Mouse (Mus musculus): ENCODE measurements around the gene Camp. TPM values are rescaled to one million over a fixed set of nuclear protein-coding genes. Genes with fewer than 3 reads are reported as not detected.

The Camp gene
- polyA plus RNA-seq, 1 experiment from 2014 or later, result not detected

DNA sequence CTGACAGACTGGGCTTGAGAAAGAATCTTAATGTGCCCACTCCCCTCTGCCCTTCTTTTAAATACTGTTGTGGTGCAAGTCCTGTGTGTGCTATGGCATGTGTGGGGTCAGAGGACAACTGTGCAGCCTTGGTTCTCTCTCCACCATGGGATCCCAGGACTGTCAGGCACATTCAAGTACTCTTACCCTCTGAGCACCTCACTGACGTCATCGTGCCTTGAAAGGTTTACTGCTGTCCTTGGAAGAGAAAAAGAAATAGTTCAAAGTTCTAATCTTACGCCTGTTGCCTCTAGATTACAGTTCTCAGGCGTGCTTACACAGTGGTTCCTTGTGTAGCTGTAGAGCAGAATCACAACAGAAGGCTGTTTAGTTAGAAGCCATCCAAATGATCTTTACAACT lies 36.8 kb upstream of the Camp start:
- no peak overlapping the region for H3K4me2 ChIP-seq (ENCODE audit: low read length)
- H3K9ac ChIP-seq (replicated peaks; ENCODE audit: low read length), result no peak overlapping the region
- H3K27me3 ChIP-seq (ENCODE audit: control insufficient read depth, insufficient read depth, low read length), result no peaks in the 10 kb centered on the region
- no peak for DNase-seq
- 90% methylated on average over 4 of the region's 4 CpGs for WGBS
- H3K9me3 ChIP-seq (ENCODE audit: control insufficient read depth, low read length), result no peaks in the 10 kb centered on the region
- no peak for ATAC-seq (ENCODE audit: low FRiP score, low TSS enrichment)
- H3K27ac ChIP-seq (replicated peaks; ENCODE audit: low read depth, low read length), result no peak overlapping the region
- H3K4me1 ChIP-seq (ENCODE audit: control insufficient read depth, insufficient read depth, low read length), result no peaks in the 10 kb centered on the region
- no peak overlapping the region for H3K4me3 ChIP-seq (replicated peaks; ENCODE audit: low read depth, low read length)
- peaks cover 98% of the 10 kb centered on the region for H3K36me3 ChIP-seq (ENCODE audit: control insufficient read depth, insufficient read depth, low read length)

DNA sequence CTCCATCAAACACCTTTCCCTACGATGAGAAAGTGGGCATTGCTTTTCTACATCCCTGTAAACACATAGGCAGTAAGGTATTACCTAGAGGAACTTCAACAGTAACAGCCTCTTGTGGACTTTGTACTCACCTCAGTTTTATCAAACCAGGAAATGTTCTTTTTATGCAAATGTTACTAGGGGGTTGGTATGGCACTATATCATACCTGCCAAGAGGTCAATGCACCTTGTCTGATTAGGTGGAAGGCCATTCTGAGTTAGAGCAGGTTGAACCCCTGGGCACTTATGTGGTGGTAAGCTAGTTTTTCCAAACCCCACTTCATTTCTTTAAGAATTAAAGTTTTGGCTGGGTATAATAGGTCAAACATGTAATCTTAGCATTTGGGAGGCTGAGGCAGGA lies 29.9 kb upstream of the Camp start:
- WGBS, result 100% methylated on average over 1 of the region's 1 CpGs
- Histone ChIP-seq H3K9me3 (ENCODE audit: control insufficient read depth, low read length) (no peaks in the 10 kb centered on the region), H3K27ac (replicated peaks; ENCODE audit: low read depth, low read length) (no peak overlapping the region), H3K4me2 (ENCODE audit: low read length) (no peak overlapping the region), H3K4me1 (ENCODE audit: control insufficient read depth, insufficient read depth, low read length) (peaks cover 11% of the 10 kb centered on the region; the same call in 1 of the 2 replicates), H3K9ac (replicated peaks; ENCODE audit: low read length) (no peak overlapping the region), H3K36me3 (ENCODE audit: control insufficient read depth, insufficient read depth, low read length) (peaks cover 52% of the 10 kb centered on the region), H3K4me3 (replicated peaks; ENCODE audit: low read depth, low read length) (no peak overlapping the region), H3K27me3 (ENCODE audit: control insufficient read depth, insufficient read depth, low read length) (no peaks in the 10 kb centered on the region)
- DNase-seq (no peak), ATAC-seq (ENCODE audit: low FRiP score, low TSS enrichment) (no peak)

DNA sequence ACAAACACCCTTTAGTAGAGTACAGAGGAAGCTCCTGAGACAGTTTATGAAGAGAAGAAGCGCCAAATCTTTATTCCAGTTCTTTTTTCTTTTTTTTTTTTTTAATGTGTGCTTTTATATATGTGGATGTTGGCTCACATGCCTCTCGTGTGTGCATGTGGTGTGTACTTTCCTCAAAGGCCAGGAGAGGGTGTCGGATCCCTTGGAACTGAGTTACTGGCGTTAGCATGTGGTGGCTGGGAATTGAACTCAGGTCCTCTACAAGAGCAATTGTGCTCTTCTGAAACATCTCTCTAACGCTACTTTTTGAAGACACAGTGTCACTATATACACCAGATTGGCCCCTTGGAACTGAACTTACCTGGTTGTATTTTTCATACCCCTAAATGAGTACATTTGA lies 28.2 kb upstream of the Camp start:
- DNase-seq (no peak), ATAC-seq (ENCODE audit: low FRiP score, low TSS enrichment) (no peak)
- 80% methylated on average over 5 of the region's 5 CpGs for WGBS
- H3K4me3 ChIP-seq (replicated peaks; ENCODE audit: low read depth, low read length), result peak overlapping the region; percentile 88; the same call in 1 of the 2 replicates
- no peak overlapping the region; the same call in 1 of the 2 replicates for H3K9ac ChIP-seq (replicated peaks; ENCODE audit: low read length)
- H3K36me3 ChIP-seq (ENCODE audit: control insufficient read depth, insufficient read depth, low read length), result peaks cover 38% of the 10 kb centered on the region
- no peaks in the 10 kb centered on the region for H3K27me3 ChIP-seq (ENCODE audit: control insufficient read depth, insufficient read depth, low read length)
- peaks cover 11% of the 10 kb centered on the region; the same call in 1 of the 2 replicates for H3K4me1 ChIP-seq (ENCODE audit: control insufficient read depth, insufficient read depth, low read length)
- peak overlapping the region; percentile 92 for H3K4me2 ChIP-seq (ENCODE audit: low read length)
- H3K27ac ChIP-seq (replicated peaks; ENCODE audit: low read depth, low read length), result no peak overlapping the region
- H3K9me3 ChIP-seq (ENCODE audit: control insufficient read depth, low read length), result no peaks in the 10 kb centered on the region

DNA sequence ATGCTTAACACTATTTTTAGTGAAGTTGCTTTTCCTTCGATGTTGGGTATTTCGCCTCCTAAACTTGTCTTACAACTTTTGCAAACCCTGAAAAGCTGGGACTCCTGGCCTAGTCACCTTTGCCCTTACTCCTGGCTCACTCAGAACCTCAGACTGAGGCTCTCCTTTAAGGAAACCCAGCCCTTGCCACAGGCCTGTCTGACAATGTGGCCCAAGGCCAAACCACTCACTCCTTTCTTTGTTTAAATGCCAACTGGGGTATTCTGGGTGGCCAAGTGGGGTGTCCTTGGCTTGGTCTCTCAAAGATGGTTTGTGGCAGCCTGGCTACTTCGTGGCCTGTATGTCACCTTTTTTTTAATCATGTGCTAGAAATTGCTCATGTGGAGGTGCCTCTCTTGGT lies 27.3 kb upstream of the Camp start:
- Histone ChIP-seq H3K36me3 (ENCODE audit: control insufficient read depth, insufficient read depth, low read length) (peaks cover 29% of the 10 kb centered on the region), H3K9ac (replicated peaks; ENCODE audit: low read length) (peak overlapping the region; percentile 83), H3K27me3 (ENCODE audit: control insufficient read depth, insufficient read depth, low read length) (no peaks in the 10 kb centered on the region), H3K4me2 (ENCODE audit: low read length) (peak overlapping the region; percentile 92), H3K4me3 (replicated peaks; ENCODE audit: low read depth, low read length) (peak overlapping the region; percentile 88), H3K9me3 (ENCODE audit: control insufficient read depth, low read length) (no peaks in the 10 kb centered on the region), H3K4me1 (ENCODE audit: control insufficient read depth, insufficient read depth, low read length) (peaks cover 11% of the 10 kb centered on the region; the same call in 1 of the 2 replicates), H3K27ac (replicated peaks; ENCODE audit: low read depth, low read length) (no peak overlapping the region)
- 5% methylated on average over 3 of the region's 3 CpGs for WGBS
- ATAC-seq (ENCODE audit: low FRiP score, low TSS enrichment) (no peak), DNase-seq (peak; percentile 35)

DNA sequence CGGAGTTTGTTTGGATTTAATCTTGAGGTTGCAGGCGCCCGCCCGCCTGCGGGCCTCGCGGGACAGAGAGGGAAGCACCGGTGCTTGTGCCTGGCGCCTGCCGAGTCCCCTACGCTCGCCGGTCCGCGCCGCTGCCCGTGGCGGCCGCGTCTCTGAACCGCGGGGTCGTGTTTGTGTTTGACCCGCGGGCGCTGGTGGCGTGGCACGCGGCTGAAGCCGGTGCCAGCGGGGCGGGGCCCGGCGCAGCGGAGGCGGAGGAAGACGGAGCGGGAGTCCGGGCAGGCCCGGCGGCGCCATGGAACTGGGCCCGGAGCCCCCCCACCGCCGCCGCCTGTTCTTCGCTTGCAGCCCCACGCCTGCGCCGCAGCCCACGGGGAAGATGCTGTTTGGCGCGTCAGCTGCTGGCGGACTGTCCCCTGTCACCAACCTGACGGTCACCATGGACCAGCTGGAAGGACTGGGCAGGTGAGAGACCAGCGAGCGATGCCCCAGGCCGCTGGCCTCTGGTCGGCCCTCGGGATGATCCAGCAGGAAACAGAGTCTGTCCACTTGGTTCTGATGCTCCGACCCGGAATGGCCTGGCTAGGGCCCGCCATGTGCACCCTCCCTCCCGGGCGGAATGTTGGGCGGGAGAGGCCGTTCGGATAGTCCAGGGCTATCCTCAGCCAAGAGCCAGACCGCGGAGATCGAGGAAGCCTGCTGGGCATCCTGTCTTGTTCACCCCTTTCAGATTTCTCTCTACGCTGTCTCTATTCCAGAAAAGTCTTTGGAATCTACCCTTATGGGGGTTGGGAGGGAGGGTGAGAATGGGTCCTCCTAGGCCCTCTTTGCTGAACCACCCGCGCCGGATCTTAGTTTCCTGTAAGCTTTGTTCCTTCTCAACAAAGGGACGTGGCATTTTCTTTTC lies 26.5 kb upstream of the Camp start:
- under 1% methylated on average over 76 of the region's 76 CpGs for WGBS
- peak; percentile 51 for DNase-seq

DNA sequence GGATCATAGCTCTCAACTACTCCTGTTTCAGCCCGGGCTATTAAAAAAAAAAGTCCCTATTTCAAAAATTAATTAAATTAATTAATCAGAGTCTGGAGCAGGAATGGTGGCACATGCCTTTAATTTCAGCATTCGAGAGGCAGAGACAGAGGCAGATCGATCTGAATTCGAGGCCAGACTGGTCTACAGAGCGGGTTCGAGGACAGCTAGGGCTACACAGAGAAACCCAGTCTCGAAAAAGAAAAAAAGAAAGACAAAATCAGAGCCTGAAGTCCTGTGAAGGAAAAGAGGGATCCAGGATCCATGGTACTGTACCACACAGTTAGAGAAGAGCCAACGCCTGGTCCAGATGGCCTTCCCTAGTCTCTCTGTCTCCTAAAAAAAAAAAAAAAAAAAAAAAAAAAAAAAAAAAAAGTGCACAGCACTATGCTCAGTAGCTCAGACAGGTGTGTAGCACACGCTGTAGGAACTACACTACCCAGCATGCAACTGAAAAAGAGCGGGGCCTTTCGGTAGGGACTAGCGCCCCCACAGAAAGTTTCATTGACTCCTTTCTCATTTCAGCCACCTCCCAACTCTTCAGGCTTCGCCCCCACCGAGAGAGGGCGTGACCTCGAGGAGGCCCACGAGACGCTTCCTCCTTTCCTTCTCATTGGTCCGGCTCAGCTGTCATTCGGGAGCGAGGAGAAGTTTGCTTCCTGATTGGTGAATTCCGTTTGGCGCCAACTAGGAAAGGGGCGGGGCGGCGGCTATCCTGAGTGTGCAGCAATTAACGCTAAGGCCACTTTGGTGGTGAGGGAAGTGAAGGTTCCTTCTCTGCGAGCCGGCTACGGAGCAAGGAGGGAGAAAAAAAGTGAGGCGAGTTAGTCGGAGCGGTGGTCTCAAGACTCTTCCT lies 25.6 kb upstream of the Camp start, which contains the start of gene Cdc25a:
Gene Cdc25a, plus strand, starts transcription at position 783 of the 895 bp plus-strand sequence.
- DNase-seq (peak; percentile 98), ATAC-seq (ENCODE audit: low FRiP score, low TSS enrichment) (peak; percentile 92)
- H3K4me1 ChIP-seq (ENCODE audit: control insufficient read depth, insufficient read depth, low read length), result peaks cover 11% of the 10 kb centered on the region; the same call in 1 of the 2 replicates
- peak within 1 kb of the TSS; percentile 88 for H3K4me3 ChIP-seq (replicated peaks; ENCODE audit: low read depth, low read length)
- peaks cover 13% of the 10 kb centered on the region for H3K36me3 ChIP-seq (ENCODE audit: control insufficient read depth, insufficient read depth, low read length)
- H3K27me3 ChIP-seq (ENCODE audit: control insufficient read depth, insufficient read depth, low read length), result no peaks in the 10 kb centered on the region
- WGBS, result 7% methylated on average over 33 of the region's 33 CpGs
- H3K9ac ChIP-seq (replicated peaks; ENCODE audit: low read length), result peak within 1 kb of the TSS; percentile 83
- H3K4me2 ChIP-seq (ENCODE audit: low read length), result peak within 1 kb of the TSS; percentile 92
- peak within 1 kb of the TSS; percentile 66 for H3K27ac ChIP-seq (replicated peaks; ENCODE audit: low read depth, low read length)
- no peaks in the 10 kb centered on the region for H3K9me3 ChIP-seq (ENCODE audit: control insufficient read depth, low read length)

More for the DNA sequence above, 26.5 kb upstream of the Camp start:
- no peaks in the 10 kb centered on the region for H3K27me3 ChIP-seq (ENCODE audit: control insufficient read depth, insufficient read depth, low read length)
- peak; percentile 71 for ATAC-seq (ENCODE audit: low FRiP score, low TSS enrichment)
- peaks cover 21% of the 10 kb centered on the region for H3K36me3 ChIP-seq (ENCODE audit: control insufficient read depth, insufficient read depth, low read length)
- H3K9ac ChIP-seq (replicated peaks; ENCODE audit: low read length), result peak overlapping the region; percentile 83
- peak overlapping the region; percentile 92 for H3K4me2 ChIP-seq (ENCODE audit: low read length)
- peaks cover 11% of the 10 kb centered on the region; the same call in 1 of the 2 replicates for H3K4me1 ChIP-seq (ENCODE audit: control insufficient read depth, insufficient read depth, low read length)
- H3K27ac ChIP-seq (replicated peaks; ENCODE audit: low read depth, low read length), result peak overlapping the region; percentile 66
- H3K4me3 ChIP-seq (replicated peaks; ENCODE audit: low read depth, low read length), result peak overlapping the region; percentile 88
- H3K9me3 ChIP-seq (ENCODE audit: control insufficient read depth, low read length), result no peaks in the 10 kb centered on the region

DNA sequence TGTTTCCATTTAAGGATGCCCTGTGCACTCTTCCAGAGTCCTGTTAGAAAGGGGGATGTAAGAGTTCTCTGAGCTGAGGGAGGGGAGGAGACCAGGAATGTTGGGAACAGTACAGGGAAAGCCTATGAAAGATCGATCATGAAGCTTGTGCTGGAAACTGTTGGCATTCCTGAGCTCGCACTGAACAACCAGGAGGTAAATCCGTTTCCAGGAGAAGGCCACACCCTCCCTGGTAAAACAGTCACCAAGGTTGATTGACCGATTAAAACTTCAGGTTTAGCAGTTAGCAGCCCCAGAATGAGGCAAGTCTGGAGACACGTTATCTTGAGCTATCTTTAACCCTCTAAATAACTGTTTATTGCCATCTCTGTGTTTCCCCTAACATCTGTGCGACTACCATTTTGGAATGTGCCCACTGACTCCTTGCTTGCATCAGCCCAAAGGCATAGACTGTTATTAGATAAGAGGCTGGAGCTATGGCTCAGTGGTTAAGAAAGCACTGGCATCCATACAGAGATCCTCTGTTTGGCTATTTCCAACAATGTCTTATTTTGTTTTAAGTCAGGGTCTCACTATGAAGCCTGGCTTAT lies 21.7 kb upstream of the Camp start:
- WGBS, result 50% methylated on average over 6 of the region's 6 CpGs
- Histone ChIP-seq H3K4me3 (replicated peaks; ENCODE audit: low read depth, low read length) (no peak overlapping the region), H3K36me3 (ENCODE audit: control insufficient read depth, insufficient read depth, low read length) (no peaks in the 10 kb centered on the region)

DNA sequence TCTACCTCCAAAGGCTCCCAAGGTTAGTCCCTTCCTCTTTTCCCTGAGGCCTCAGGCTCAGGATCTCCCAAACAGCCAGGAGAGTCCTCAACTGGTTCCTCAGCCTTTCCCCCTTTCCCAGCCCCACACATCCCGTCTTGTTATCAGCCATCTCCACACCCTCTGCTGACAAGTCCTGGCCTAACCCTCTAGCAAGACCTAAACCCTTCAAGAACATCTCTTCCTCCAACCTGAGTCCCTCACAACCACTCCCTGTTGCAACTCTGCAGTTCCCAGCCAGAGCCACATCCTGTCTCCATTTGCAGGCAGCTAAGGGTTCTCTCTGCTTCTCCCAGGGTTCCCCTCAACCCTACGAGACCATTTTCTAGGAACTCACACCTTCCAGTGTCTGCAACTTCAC lies 16.8 kb upstream of the Camp start:
- no peak for ATAC-seq (ENCODE audit: low FRiP score, low TSS enrichment)
- Histone ChIP-seq H3K27me3 (ENCODE audit: control insufficient read depth, insufficient read depth, low read length) (no peaks in the 10 kb centered on the region), H3K9me3 (ENCODE audit: control insufficient read depth, low read length) (no peaks in the 10 kb centered on the region), H3K27ac (replicated peaks; ENCODE audit: low read depth, low read length) (no peak overlapping the region), H3K4me1 (ENCODE audit: control insufficient read depth, insufficient read depth, low read length) (no peaks in the 10 kb centered on the region), H3K36me3 (ENCODE audit: control insufficient read depth, insufficient read depth, low read length) (no peaks in the 10 kb centered on the region), H3K4me3 (replicated peaks; ENCODE audit: low read depth, low read length) (no peak overlapping the region), H3K4me2 (ENCODE audit: low read length) (no peak overlapping the region), H3K9ac (replicated peaks; ENCODE audit: low read length) (no peak overlapping the region)
- WGBS, result 70% methylated on average over 2 of the region's 2 CpGs
- no peak for DNase-seq

More for the DNA sequence above, 21.7 kb upstream of the Camp start:
- H3K4me2 ChIP-seq (ENCODE audit: low read length), result no peak overlapping the region
- no peaks in the 10 kb centered on the region for H3K9me3 ChIP-seq (ENCODE audit: control insufficient read depth, low read length)
- H3K27me3 ChIP-seq (ENCODE audit: control insufficient read depth, insufficient read depth, low read length), result no peaks in the 10 kb centered on the region
- H3K9ac ChIP-seq (replicated peaks; ENCODE audit: low read length), result no peak overlapping the region
- no peak for ATAC-seq (ENCODE audit: low FRiP score, low TSS enrichment)
- H3K27ac ChIP-seq (replicated peaks; ENCODE audit: low read depth, low read length), result no peak overlapping the region
- no peaks in the 10 kb centered on the region for H3K4me1 ChIP-seq (ENCODE audit: control insufficient read depth, insufficient read depth, low read length)
- DNase-seq, result no peak

Data from midbrain, embryonic 14.5 days (tissue).